Mouse (Mus musculus) CD4-positive, CD25-positive, alpha-beta regulatory T cell, adult 4 months (primary cell): ENCODE data around the gene Pou2f1. TPM values are rescaled to one million over a fixed set of nuclear protein-coding genes. Genes with fewer than 3 reads are reported as not detected.

Experiments
- ATAC-seq: one replicate; pipeline ENCODE4 v1.8.0; 2017
- polyA plus RNA-seq, 2 experiments: library from polyadenylated mRNA; unstranded; fragments of 100-300 nt; shearing (Covaris generic); gene quantifications; one replicate each; pipeline ENCODE4 v1.2.1; 2017

Pou2f1 gene
- polyA plus RNA-seq, 2 experiments from 2014 or later = 53.6 to 55.3 TPM

- no peak for ATAC-seq
These were observed 44.3 kb downstream of the Pou2f1 start for GRCm38 (mm10) chr1:165958159-165958558.

GRCm38 (mm10) chr1:165948214-165948813 is 54.2 kb downstream of the Pou2f1 start:
- ATAC-seq = no peak

- no peak for ATAC-seq
These were observed 59.2 kb downstream of the Pou2f1 start for GRCm38 (mm10) chr1:165943270-165943669.

- ATAC-seq = no peak
These were observed 67.0 kb downstream of the Pou2f1 start for GRCm38 (mm10) chr1:165935466-165935818.

GRCm38 (mm10) chr1:165934648-165935465 is 67.6 kb downstream of the Pou2f1 start:
- no peak for ATAC-seq

GRCm38 (mm10) chr1:165933915-165934647 is 68.4 kb downstream of the Pou2f1 start:
- ATAC-seq = no peak

GRCm38 (mm10) chr1:165932842-165933241 is 69.6 kb downstream of the Pou2f1 start:
- ATAC-seq = no peak

- ATAC-seq = no peak
These were observed 72.0 kb downstream of the Pou2f1 start for GRCm38 (mm10) chr1:165930510-165930909.

GRCm38 (mm10) chr1:165927507-165928279 is 74.8 kb downstream of the Pou2f1 start:
- ATAC-seq = no peak

GRCm38 (mm10) chr1:165925207-165925606 is 77.3 kb downstream of the Pou2f1 start:
- no peak for ATAC-seq

- ATAC-seq = no peak
These were observed 80.0 kb downstream of the Pou2f1 start for GRCm38 (mm10) chr1:165922488-165922887.

GRCm38 (mm10) chr1:165921026-165921425 is 81.5 kb downstream of the Pou2f1 start:
- no peak for ATAC-seq

- no peak for ATAC-seq
These were observed 88.1 kb downstream of the Pou2f1 start for GRCm38 (mm10) chr1:165914416-165914801.

GRCm38 (mm10) chr1:165913720-165914415 is 88.6 kb downstream of the Pou2f1 start:
- ATAC-seq = no peak

- ATAC-seq = no peak
These were observed 93.0 kb downstream of the Pou2f1 start for GRCm38 (mm10) chr1:165909471-165909870.

- no peak for ATAC-seq
These were observed 93.7 kb downstream of the Pou2f1 start for GRCm38 (mm10) chr1:165908806-165909205.

GRCm38 (mm10) chr1:165908153-165908552 is 94.3 kb downstream of the Pou2f1 start:
- ATAC-seq = no peak

- no peak for ATAC-seq
These were observed 98.9 kb downstream of the Pou2f1 start for GRCm38 (mm10) chr1:165903596-165903995.

GRCm38 (mm10) chr1:165891686-165892085 is 110.8 kb downstream of the Pou2f1 start:
- peak; percentile 75 for ATAC-seq

GRCm38 (mm10) chr1:165882146-165882900 is 120.2 kb downstream of the Pou2f1 start:
- no peak for ATAC-seq

- no peak for ATAC-seq
These were observed 123.7 kb downstream of the Pou2f1 start for GRCm38 (mm10) chr1:165878751-165879150.
